Mouse (Mus musculus) activated CD4-positive, CD25-positive, alpha-beta regulatory T cell, adult 4 months (primary cell): ENCODE data around the gene Clca2. TPM values are rescaled to one million over a fixed set of nuclear protein-coding genes. Genes with fewer than 3 reads are reported as not detected.
"Not testable (repeated sequence)": the region's sequence is repeated elsewhere in the genome, so short reads cannot be mapped to it uniquely, and the experiment has no call there.

Source experiments
- ATAC-seq: one replicate; pipeline ENCODE4 v1.8.0; 2017
- polyA plus RNA-seq, 2 experiments: library from polyadenylated mRNA; unstranded; fragments of 100-300 nt; shearing (Covaris generic); gene quantifications; one replicate each; pipeline ENCODE4 v1.2.1; 2017

Clca2 gene
- polyA plus RNA-seq, 2 experiments from 2014 or later = not detected

DNA sequence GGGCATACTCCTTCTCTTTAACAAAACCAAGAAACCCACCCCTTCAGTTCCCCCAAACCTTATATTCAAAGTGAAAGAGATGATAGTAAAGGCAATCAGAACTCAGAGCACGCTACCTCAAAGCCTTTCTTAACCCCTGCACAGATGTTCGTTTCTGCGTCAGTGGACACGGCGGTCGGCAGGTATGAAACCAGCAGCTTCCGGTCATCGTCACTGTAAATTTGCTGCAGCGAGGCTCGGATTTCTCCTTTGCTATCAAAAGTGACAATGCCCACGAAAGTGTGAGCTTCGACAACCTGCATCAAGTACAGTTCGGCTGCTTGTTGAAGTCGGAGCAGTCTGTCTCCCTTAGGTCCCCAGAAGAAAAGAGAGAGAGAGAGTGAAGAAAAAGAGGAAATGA lies 13.1 kb downstream of the Clca2 start:
- no peak for ATAC-seq

DNA sequence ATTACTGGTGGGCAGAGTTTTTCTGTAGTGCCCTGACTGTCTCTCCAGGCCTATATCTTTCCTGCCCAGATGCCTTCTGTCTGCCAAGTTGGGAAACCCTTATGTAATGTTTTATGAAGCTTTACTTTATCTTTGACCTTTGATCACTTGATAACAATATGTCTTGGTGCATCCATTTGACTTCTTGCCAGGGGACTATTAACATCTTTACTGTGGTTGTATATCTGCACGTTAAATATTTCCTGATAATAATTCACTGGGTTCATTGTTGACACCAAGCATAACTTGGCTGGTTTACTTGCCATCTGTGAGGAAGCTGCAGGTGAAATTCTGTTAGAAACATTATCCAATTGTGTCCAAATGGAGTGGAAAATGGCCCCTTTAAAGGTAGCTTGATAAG lies 16.2 kb downstream of the Clca2 start:
- no peak for ATAC-seq

GRCm38 (mm10) chr3:145080904-145081303 lies 18.3 kb downstream of the Clca2 start:
- ATAC-seq = no peak

DNA sequence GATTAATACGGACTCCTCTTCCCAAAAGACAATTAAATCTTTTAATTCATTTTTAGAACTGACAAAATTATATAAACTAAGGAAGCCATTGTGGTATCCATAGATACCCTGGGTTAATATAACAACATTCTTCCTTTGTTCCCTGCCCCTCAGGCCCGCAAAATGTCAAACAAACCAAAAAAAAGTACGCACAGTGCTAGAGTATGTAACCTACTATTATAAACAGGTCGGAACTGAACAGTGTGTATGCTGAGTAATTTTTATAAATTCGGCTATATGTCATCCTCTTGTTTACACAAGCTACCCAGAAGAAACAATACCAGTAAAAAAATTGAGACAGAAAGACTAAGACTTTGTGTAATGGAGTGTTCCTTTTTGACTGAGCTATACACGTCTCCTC lies 20.8 kb downstream of the Clca2 start:
- no peak for ATAC-seq

GRCm38 (mm10) chr3:145072339-145072738 lies 26.9 kb downstream of the Clca2 start:
- ATAC-seq = no peak

- ATAC-seq = no peak
These were observed 30.3 kb downstream of the Clca2 start for GRCm38 (mm10) chr3:145068964-145069363.

DNA sequence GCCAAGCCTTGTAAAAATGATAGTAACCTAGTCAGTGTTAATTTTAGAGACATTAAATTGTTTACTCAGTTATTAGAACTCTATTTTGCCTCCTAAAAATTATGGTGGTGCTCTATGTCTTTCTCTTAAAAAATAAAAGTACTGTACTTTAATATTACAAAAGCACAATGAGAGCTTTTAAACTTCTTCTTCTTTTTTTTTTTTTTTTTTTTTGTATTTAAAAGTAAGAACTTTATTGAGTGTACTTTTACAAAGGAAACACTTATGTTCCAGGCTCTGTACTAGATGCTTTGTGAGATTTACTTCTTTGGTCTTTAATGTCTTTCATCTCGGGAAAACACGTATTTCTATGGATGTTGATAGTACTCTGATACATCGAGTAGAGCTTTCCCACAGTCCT lies 44.1 kb downstream of the Clca2 start:
- ATAC-seq = not testable (repeated sequence)

DNA sequence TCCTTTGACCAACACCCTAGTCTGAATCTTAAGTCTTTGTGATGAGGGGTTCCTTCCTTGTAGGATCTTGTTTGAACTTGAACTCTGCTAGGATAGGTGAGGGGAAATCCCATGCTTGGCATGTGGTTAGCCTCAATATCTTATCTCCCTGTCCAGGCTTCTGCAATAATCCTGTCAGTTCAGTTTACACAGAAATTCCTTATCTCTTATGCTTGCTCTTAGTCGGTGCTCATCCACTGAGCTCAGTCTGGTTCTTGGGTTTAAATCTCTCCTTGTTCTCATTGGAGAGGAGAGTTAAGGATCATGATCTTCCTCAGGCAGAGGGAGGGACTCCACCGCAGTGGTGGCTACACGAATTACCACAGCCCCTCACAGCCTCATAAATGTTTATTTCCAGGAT lies 49.4 kb downstream of the Clca2 start:
- no peak for ATAC-seq

GRCm38 (mm10) chr3:145038813-145039212 lies 60.4 kb downstream of the Clca2 start:
- ATAC-seq = no peak

DNA sequence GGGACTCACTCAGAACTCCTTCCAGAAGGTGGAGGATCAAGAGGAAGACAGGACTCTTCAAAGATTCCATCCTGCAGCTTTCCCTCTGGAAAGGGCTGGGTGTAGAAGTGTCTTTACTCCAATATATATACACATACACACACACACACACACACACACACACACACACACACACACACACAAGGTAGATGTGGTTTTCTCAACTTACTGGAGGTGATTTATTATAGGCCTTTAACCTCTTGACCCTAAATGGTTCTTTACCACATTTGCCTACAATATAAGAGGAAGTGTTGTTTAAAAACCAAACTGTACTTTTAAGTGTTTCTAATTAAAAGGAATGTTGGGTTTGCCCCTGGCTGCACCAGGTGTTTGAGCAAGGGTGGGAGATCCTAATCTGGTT lies 66.6 kb downstream of the Clca2 start, which contains the start of gene Clca1:
Clca1 (minus strand) TSS at position 101 of the 400 bp plus-strand sequence.
- no peak for ATAC-seq

DNA sequence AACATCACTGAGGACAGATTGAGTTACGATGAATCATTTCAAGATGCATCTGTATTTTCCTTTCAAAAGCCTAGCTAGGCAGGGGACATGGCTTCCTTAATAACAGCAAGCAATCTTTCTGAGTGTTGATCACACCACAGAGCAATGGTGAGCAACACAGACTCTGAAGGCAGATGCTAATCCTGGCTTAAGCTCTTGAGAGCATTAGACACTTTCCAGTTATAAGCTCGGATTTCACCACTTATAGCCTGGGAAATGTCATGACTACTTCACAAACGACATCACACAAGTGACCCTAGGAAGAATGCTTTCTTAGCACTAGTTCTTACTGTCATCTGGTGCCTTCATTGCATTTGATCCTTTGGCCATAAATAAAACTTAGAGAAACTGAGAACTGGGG lies 71.2 kb downstream of the Clca2 start:
- ATAC-seq = no peak

DNA sequence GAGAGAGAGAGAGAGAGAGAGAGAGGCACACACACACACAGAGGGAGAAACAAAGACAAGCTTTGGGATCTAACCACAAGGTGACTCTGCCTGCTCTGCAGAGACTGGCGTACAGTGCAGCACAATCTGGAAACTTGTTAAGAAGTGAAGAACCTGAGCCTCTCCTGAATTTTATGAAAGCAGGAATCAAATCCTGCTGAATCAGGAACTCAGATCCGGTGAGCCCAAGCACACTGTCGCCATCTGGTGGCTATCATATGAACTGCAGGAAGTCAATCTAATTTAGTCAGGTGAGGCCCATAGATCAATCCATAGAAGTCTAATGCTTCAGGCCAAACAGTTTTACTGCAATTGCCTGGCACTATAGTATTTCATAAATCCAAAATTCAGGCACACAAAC lies 72.5 kb downstream of the Clca2 start:
- ATAC-seq = no peak

Other genes starting within 250 kb of the Clca2 start
- gene Clca4b, start 166.9 kb downstream of the Clca2 start, polyA plus RNA-seq = not detected
- gene Clca4a, start 124.4 kb downstream of the Clca2 start, polyA plus RNA-seq = not detected
- gene Clca1, start 66.7 kb downstream of the Clca2 start, polyA plus RNA-seq = not detected
- 1 to 10 TPM; 8.8 to 9.4 TPM for gene Odf2l, start 19.1 kb upstream of the Clca2 start, polyA plus RNA-seq
- gene Col24a1, start 193.0 kb upstream of the Clca2 start, polyA plus RNA-seq = not detected